26 mouse cellular contexts compared by ENCODE assay signal in the genomic region with DNA sequence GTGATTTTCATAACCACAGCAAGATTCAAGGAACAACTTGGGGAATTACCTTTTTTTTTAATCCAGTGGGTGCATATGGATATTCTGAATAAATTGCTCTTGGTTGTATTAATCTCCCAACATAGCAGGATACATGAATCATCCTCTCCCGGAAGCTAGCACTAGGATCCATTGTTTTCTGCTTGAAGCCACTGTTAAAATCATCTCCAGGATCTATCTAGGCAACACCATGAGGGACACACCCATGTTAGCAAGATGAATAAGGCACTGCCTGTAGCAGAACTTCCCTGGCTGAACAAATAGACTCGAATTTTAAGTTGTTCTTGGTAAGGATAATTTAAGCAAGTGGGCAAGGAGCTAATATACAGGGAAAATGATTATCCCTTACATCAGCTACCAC.
A peak's percentile ranks its signal among the peaks of the same experiment; 100 is the strongest.
DNase-seq lines count a peak whose midpoint lies in the region; ATAC-seq and TF ChIP-seq lines count a peak whose summit lies in the region.
"Had no signal": no experiment of that assay in that cellular context is flagged by ENCODE, and none has a peak within 500 bp of the region (broad histone marks: within the 10 kb centered on the region; RNA-seq: fewer than 3 reads in every experiment).

No protein-coding gene starts in this region.

- peak; percentile 3 to 25 for DNase-seq in heart, adult 9 months (ENCODE audit: low spot score in 2 of 2)
- no peak for DNase-seq in heart, postnatal 36 days
- DNase-seq in kidney, adult 9 months, result peak; percentile 33
- DNase-seq in kidney, postnatal 25 days, result no peak
- DNase-seq in lung, postnatal 0 days (ENCODE audit: low spot score), result peak; percentile 18
- DNase-seq in lung, adult 18-20 months, result no peak
- peak; percentile 35 for DNase-seq in midbrain, embryonic 11.5 days (ENCODE audit: low spot score, missing footprints)
- no peak for DNase-seq in midbrain, postnatal 0 days (ENCODE audit: low spot score)
- DNase-seq: adrenal gland, adult 2 months; adrenal gland, postnatal 14 days; cerebellum, adult 11 months; cerebellum, adult 2 months; cerebellum, adult 9-11 months; cerebellum, postnatal 25 days; forebrain, postnatal 0 days; gastrocnemius, adult 2 months; gastrocnemius, postnatal 14 days; heart, postnatal 14 days had no signal

- intact Hi-C loops in heart, postnatal 36 days (cut with DNase I), result no loop called here

- no peaks in the 10 kb centered on the region for H3K36me3 ChIP-seq in lung, postnatal 0 days (ENCODE audit: insufficient read depth, low read length)
- H3K36me3 ChIP-seq in midbrain, embryonic 11.5 days (ENCODE audit: control insufficient read depth, insufficient read depth, low read length), result no peaks in the 10 kb centered on the region
- no peaks in the 10 kb centered on the region for H3K36me3 ChIP-seq in midbrain, postnatal 0 days (ENCODE audit: insufficient read depth, low read length)
- H3K36me3 ChIP-seq: embryonic facial prominence, embryonic 12.5 days; embryonic facial prominence, embryonic 15.5 days; heart, embryonic 12.5 days; heart, embryonic 15.5 days; hindbrain, embryonic 12.5 days; hindbrain, embryonic 15.5 days had no signal

- no peak overlapping the region for H3K27ac ChIP-seq in lung, postnatal 0 days (ENCODE audit: low read length)
- no peak overlapping the region for H3K27ac ChIP-seq in midbrain, embryonic 11.5 days (ENCODE audit: low read depth, low read length)
- H3K27ac ChIP-seq in midbrain, postnatal 0 days (ENCODE audit: low read depth, low read length), result no peak overlapping the region
- H3K27ac ChIP-seq: embryonic facial prominence, embryonic 12.5 days; embryonic facial prominence, embryonic 15.5 days; gastrocnemius, adult 2 months; heart, embryonic 15.5 days; hindbrain, embryonic 12.5 days; hindbrain, embryonic 15.5 days had no signal

- ATAC-seq in lung, postnatal 0 days, result peak; percentile 30; the same call in 1 of the 2 replicates
- ATAC-seq in midbrain, embryonic 11.5 days (ENCODE audit: low FRiP score), result no peak
- ATAC-seq in midbrain, postnatal 0 days (ENCODE audit: low FRiP score), result no peak
- ATAC-seq: CD4-positive, CD25-positive, alpha-beta regulatory T cell, adult 4 months; forebrain, embryonic 14.5 days; forebrain, postnatal 0 days had no signal

- no peak for TF ChIP-seq CTCF in lung, postnatal 0 days (IDR thresholded peaks at IDR 0.05)
- TF ChIP-seq CTCF in midbrain, postnatal 0 days (IDR thresholded peaks at IDR 0.05), result no peak

- WGBS in lung, postnatal 0 days, result 44% methylated on average over 2 of the region's 2 CpGs
- WGBS in midbrain, embryonic 11.5 days, result 76% methylated on average over 2 of the region's 2 CpGs
- 55% methylated on average over 2 of the region's 2 CpGs for WGBS in midbrain, postnatal 0 days

- no peak overlapping the region for H3K4me2 ChIP-seq in lung, postnatal 0 days (replicated peaks; ENCODE audit: low read depth, low read length)
- H3K4me2 ChIP-seq in midbrain, embryonic 11.5 days, result no peak overlapping the region
- no peak overlapping the region for H3K4me2 ChIP-seq in midbrain, postnatal 0 days (ENCODE audit: low read depth, low read length, poor library complexity, severe bottlenecking)
- H3K4me2 ChIP-seq: embryonic facial prominence, embryonic 12.5 days; embryonic facial prominence, embryonic 15.5 days; heart, embryonic 12.5 days; heart, embryonic 15.5 days; hindbrain, embryonic 12.5 days; hindbrain, embryonic 15.5 days had no signal

- no peak overlapping the region for H3K4me3 ChIP-seq in lung, postnatal 0 days (ENCODE audit: low read depth, low read length)
- no peak overlapping the region for H3K4me3 ChIP-seq in midbrain, embryonic 11.5 days (ENCODE audit: low read depth, low read length)
- no peak overlapping the region for H3K4me3 ChIP-seq in midbrain, postnatal 0 days (ENCODE audit: low read depth, low read length)
- H3K4me3 ChIP-seq: embryonic facial prominence, embryonic 12.5 days; embryonic facial prominence, embryonic 15.5 days; gastrocnemius, adult 2 months; heart, embryonic 12.5 days; heart, embryonic 15.5 days; hindbrain, embryonic 12.5 days; hindbrain, embryonic 15.5 days had no signal

- no peaks in the 10 kb centered on the region for H3K4me1 ChIP-seq in lung, postnatal 0 days (ENCODE audit: insufficient read depth, low read depth, low read length)
- H3K4me1 ChIP-seq in midbrain, embryonic 11.5 days (ENCODE audit: control insufficient read depth, insufficient read depth, low read length), result no peaks in the 10 kb centered on the region
- H3K4me1 ChIP-seq in midbrain, postnatal 0 days (ENCODE audit: insufficient read depth, low read length), result 0 out of 2 replicates have a peak, but pooled peaks cover 4% of the 10 kb centered on the region
- H3K4me1 ChIP-seq: embryonic facial prominence, embryonic 12.5 days; embryonic facial prominence, embryonic 15.5 days; heart, embryonic 12.5 days; heart, embryonic 15.5 days; hindbrain, embryonic 12.5 days had no signal

- no peaks in the 10 kb centered on the region for H3K9me3 ChIP-seq in lung, postnatal 0 days (ENCODE audit: low read length)
- no peaks in the 10 kb centered on the region for H3K9me3 ChIP-seq in midbrain, embryonic 11.5 days (ENCODE audit: control insufficient read depth, low read length)
- H3K9me3 ChIP-seq in midbrain, postnatal 0 days (ENCODE audit: low read length), result no peaks in the 10 kb centered on the region
- H3K9me3 ChIP-seq: embryonic facial prominence, embryonic 12.5 days; embryonic facial prominence, embryonic 15.5 days; heart, embryonic 12.5 days; heart, embryonic 15.5 days; hindbrain, embryonic 12.5 days; hindbrain, embryonic 15.5 days had no signal

- peak; percentile 61 for TF ChIP-seq EP300 in lung, postnatal 0 days (IDR thresholded peaks at IDR 0.05)

- no peak overlapping the region for H3K9ac ChIP-seq in lung, postnatal 0 days (replicated peaks; ENCODE audit: low read depth)
- no peak overlapping the region for H3K9ac ChIP-seq in midbrain, embryonic 11.5 days (ENCODE audit: low read length)
- no peak overlapping the region for H3K9ac ChIP-seq in midbrain, postnatal 0 days (replicated peaks; ENCODE audit: low read length, poor library complexity, severe bottlenecking)
- H3K9ac ChIP-seq: embryonic facial prominence, embryonic 12.5 days; embryonic facial prominence, embryonic 15.5 days; forebrain, postnatal 0 days; heart, embryonic 12.5 days; heart, embryonic 15.5 days; hindbrain, embryonic 12.5 days; hindbrain, embryonic 15.5 days had no signal

- H3K27me3 ChIP-seq in lung, postnatal 0 days (replicated peaks; ENCODE audit: insufficient read depth, low read length), result no peaks in the 10 kb centered on the region
- no peaks in the 10 kb centered on the region for H3K27me3 ChIP-seq in midbrain, embryonic 11.5 days (ENCODE audit: control insufficient read depth, insufficient read depth, low read length)
- H3K27me3 ChIP-seq in midbrain, postnatal 0 days (ENCODE audit: insufficient read depth, low read length), result no peaks in the 10 kb centered on the region
- H3K27me3 ChIP-seq: embryonic facial prominence, embryonic 12.5 days; embryonic facial prominence, embryonic 15.5 days; heart, embryonic 12.5 days; heart, embryonic 15.5 days; hindbrain, embryonic 12.5 days; hindbrain, embryonic 15.5 days had no signal

Comparison
In these comparisons a context has a peak if more than half of its experiments do, and no peak if none do; other contexts are left out.
1. DNase-seq: peak in heart, adult 9 months (2 of 2), kidney, adult 9 months (single experiment), lung, postnatal 0 days (single experiment) and midbrain, embryonic 11.5 days (single experiment); none in heart, postnatal 36 days (0 of 2), kidney, postnatal 25 days (0 of 2), lung, adult 18-20 months (0 of 2) and midbrain, postnatal 0 days (single experiment).